Comparison of ENCODE assay signal across 8 mouse cellular contexts in the genomic region with DNA sequence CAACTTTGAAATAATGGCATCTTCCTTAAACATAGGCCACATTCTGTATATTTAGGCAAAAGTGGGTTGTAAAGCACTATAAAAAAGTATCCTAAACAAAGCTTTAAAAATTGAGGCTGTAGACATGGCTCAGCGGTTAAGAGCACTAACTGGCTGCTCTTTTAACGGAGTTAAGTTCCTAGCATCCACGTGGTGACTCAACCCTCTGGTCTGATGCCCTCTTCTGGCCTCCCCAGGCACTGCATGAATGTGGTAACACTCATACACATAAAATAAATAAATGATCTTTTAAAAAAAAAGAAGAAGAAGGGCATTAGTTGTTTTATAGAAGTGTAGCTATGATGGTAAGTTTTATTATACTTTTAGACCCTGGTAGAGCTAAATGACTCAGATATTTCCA. TPM values are rescaled to one million over a fixed set of nuclear protein-coding genes. Genes with fewer than 3 reads are reported as not detected.
DNase-seq lines count a peak whose midpoint lies in the region; ATAC-seq lines count a peak whose summit lies in the region.

No protein-coding gene starts in this region.

- peaks cover 14% of the 10 kb centered on the region for H3K4me1 ChIP-seq in heart, embryonic 11.5 days (ENCODE audit: control insufficient read depth, insufficient read depth, low read length)

- no peak overlapping the region for H3K9ac ChIP-seq in heart, embryonic 11.5 days (ENCODE audit: low read depth, low read length)

- intact Hi-C loops in heart, postnatal 14 days (cut with DNase I), result loop anchor here (2.0 kb wide), 1 partner anchor 190 kb away; no protein-coding TSS in a partner anchor

- peak; percentile 56 to 69 for DNase-seq in heart, postnatal 14 days
- DNase-seq in 416B (ENCODE audit: low read depth) (peak; percentile 66), MN1 (ENCODE audit: low spot score) (no peak)
- peak; percentile 21 for DNase-seq in Muller cell, postnatal 12 days (ENCODE audit: inconsistent ontology term)
- peak; percentile 75 to 85 for DNase-seq in kidney, postnatal 25 days
- peak; percentile 83 for DNase-seq in naive thymus-derived CD4-positive, alpha-beta T cell, adult 2 months (ENCODE audit: low read depth)

- H3K36me3 ChIP-seq in heart, embryonic 11.5 days (ENCODE audit: control insufficient read depth, insufficient read depth, low read length), result no peaks in the 10 kb centered on the region

- 35% methylated on average over 3 of the region's 3 CpGs for WGBS in heart, embryonic 11.5 days (ENCODE audit: insufficient replicate concordance)

- H3K27ac ChIP-seq in heart, embryonic 11.5 days (ENCODE audit: low read depth, low read length), result no peak overlapping the region

- no peaks in the 10 kb centered on the region for H3K27me3 ChIP-seq in heart, embryonic 11.5 days (ENCODE audit: control insufficient read depth, insufficient read depth, low read length)

- H3K9me3 ChIP-seq in heart, embryonic 11.5 days (replicated peaks; ENCODE audit: control insufficient read depth, low read length), result no peaks in the 10 kb centered on the region

- H3K4me2 ChIP-seq in heart, embryonic 11.5 days, result no peak overlapping the region

- no peak for ATAC-seq in heart, embryonic 11.5 days (replicated peaks; ENCODE audit: insufficient number of reproducible peaks, low FRiP score, low TSS enrichment)
- ATAC-seq in common myeloid progenitor, adult 5-6 weeks (replicated peaks; ENCODE audit: low read depth, poor library complexity, severe bottlenecking), result peak; percentile 95

- no peak overlapping the region for H3K4me3 ChIP-seq in heart, embryonic 11.5 days (ENCODE audit: low read depth, low read length)

RNA-seq across cellular contexts. Expression of gene Nampt, which starts 7.6 kb away (rescaled TPM):
- 10 to 100 TPM; 54.7 to 62.7 TPM for total RNA-seq in heart, postnatal 14 days (2021)
- polyA plus RNA-seq in heart, embryonic 11.5 days (2014; fragmentation: Nextera tagmentation; extraction: Ambion mirVana), result 21.0 and 21.7 TPM in 2 replicates
- 50.3 and 50.4 TPM in 2 replicates for total RNA-seq in common myeloid progenitor, adult 5-6 weeks (2017)
